Mouse (Mus musculus) C2C12 (cell line): ENCODE data around the gene Eapp.

Experiments
- FOSL1 ChIP-seq: IDR thresholded peaks from one replicate; pipeline ENCODE4 v1.8.0; 2011; ENCODE audit warnings: mild to moderate bottlenecking, low read length; ENCODE audit not compliant: poor library complexity, insufficient read depth, severe bottlenecking
- USF1 ChIP-seq: IDR thresholded peaks from one replicate; pipeline ENCODE4 v1.6.1; 2011; ENCODE audit warnings: low read depth, mild to moderate bottlenecking, control low read depth, moderate library complexity

GRCm38 (mm10) chr12:54657951-54658350, 37.7 kb downstream of the Eapp start:
- TF ChIP-seq FOSL1 (no peak), USF1 (no peak)
